Mouse (Mus musculus): ENCODE results near the gene Aldh5a1.

- TF ChIP-seq CTCF (IDR thresholded peaks at IDR 0.05; ENCODE audit: low read depth), result no peak
- no peak for TF ChIP-seq EP300 (IDR thresholded peaks at IDR 0.05; ENCODE audit: low read depth)
Observed at GRCm38 (mm10) chr13:24965846-24966201, 28.4 kb upstream of the Aldh5a1 start.

Measured in heart, postnatal 0 days (tissue).